Mouse (Mus musculus): ENCODE data around the gene Rap2a. TPM values are rescaled to one million over a fixed set of nuclear protein-coding genes. Genes with fewer than 3 reads are reported as not detected.

The Rap2a gene
- polyA plus RNA-seq, 1 experiment from 2014 or later = 51.4 TPM

- Histone ChIP-seq H3K27ac (no peak overlapping the region), H3K36me3 (ENCODE audit: inconsistent target) (no peaks in the 10 kb centered on the region), H3K79me2 (ENCODE audit: inconsistent target) (no peaks in the 10 kb centered on the region), H3K4me3 (ENCODE audit: inconsistent target) (no peak overlapping the region)
- WGBS (ENCODE audit: missing documents) = 83% methylated on average over 3 of the region's 3 CpGs
Measured at GRCm38 (mm10) chr14:120539626-120540025, 61.4 kb downstream of the Rap2a start.

- Histone ChIP-seq H3K4me3 (ENCODE audit: inconsistent target) (no peak overlapping the region), H3K36me3 (ENCODE audit: inconsistent target) (no peaks in the 10 kb centered on the region), H3K79me2 (ENCODE audit: inconsistent target) (no peaks in the 10 kb centered on the region), H3K27ac (no peak overlapping the region)
- WGBS (ENCODE audit: missing documents) = 52% methylated on average over 8 of the region's 8 CpGs
Measured at GRCm38 (mm10) chr14:120542445-120542844, 64.2 kb downstream of the Rap2a start.

GRCm38 (mm10) chr14:120542976-120543375, 64.7 kb downstream of the Rap2a start:
- Histone ChIP-seq H3K36me3 (ENCODE audit: inconsistent target) (no peaks in the 10 kb centered on the region), H3K4me3 (ENCODE audit: inconsistent target) (no peak overlapping the region), H3K27ac (no peak overlapping the region), H3K79me2 (ENCODE audit: inconsistent target) (no peaks in the 10 kb centered on the region)
- WGBS (ENCODE audit: missing documents) = 94% methylated on average over 3 of the region's 3 CpGs

GRCm38 (mm10) chr14:120543846-120544245, 65.6 kb downstream of the Rap2a start:
- H3K4me3 ChIP-seq (ENCODE audit: inconsistent target) = no peak overlapping the region
- H3K36me3 ChIP-seq (ENCODE audit: inconsistent target) = no peaks in the 10 kb centered on the region
- WGBS (ENCODE audit: missing documents) = 81% methylated on average over 6 of the region's 6 CpGs
- no peaks in the 10 kb centered on the region for H3K79me2 ChIP-seq (ENCODE audit: inconsistent target)
- H3K27ac ChIP-seq = no peak overlapping the region

- 68% methylated on average over 4 of the region's 6 CpGs for WGBS (ENCODE audit: missing documents)
Measured at GRCm38 (mm10) chr14:120544495-120544894, 66.3 kb downstream of the Rap2a start.

GRCm38 (mm10) chr14:120544946-120545345, 66.7 kb downstream of the Rap2a start:
- Histone ChIP-seq H3K27ac (no peak overlapping the region), H3K36me3 (ENCODE audit: inconsistent target) (no peaks in the 10 kb centered on the region), H3K4me3 (ENCODE audit: inconsistent target) (no peak overlapping the region), H3K79me2 (ENCODE audit: inconsistent target) (no peaks in the 10 kb centered on the region)
- 57% methylated on average over 2 of the region's 2 CpGs for WGBS (ENCODE audit: missing documents)

More at GRCm38 (mm10) chr14:120544495-120544894, 66.3 kb downstream of the Rap2a start:
- H3K79me2 ChIP-seq (ENCODE audit: inconsistent target) = no peaks in the 10 kb centered on the region
- no peak overlapping the region for H3K27ac ChIP-seq
- H3K36me3 ChIP-seq (ENCODE audit: inconsistent target) = no peaks in the 10 kb centered on the region
- H3K4me3 ChIP-seq (ENCODE audit: inconsistent target) = no peak overlapping the region

Other genes starting within 250 kb of the Rap2a start
- gene Mbnl2, start 202.8 kb upstream of the Rap2a start, polyA plus RNA-seq (2018) = 79.5 to 126 TPM (median 95.4 TPM) in 3 replicates